Mouse (Mus musculus): ENCODE measurements around the gene Runx1. TPM values are rescaled to one million over a fixed set of nuclear protein-coding genes. Genes with fewer than 3 reads are reported as not detected.
A peak's percentile ranks its signal among the peaks of the same experiment; 100 is the strongest.

The Runx1 gene
- total and polyA plus RNA-seq, 3 experiments = 3.1 to 10.9 (median 4.7) TPM

- no peak for TF ChIP-seq PAX5 (IDR thresholded peaks at IDR 0.05; ENCODE audit: low read length)
- no peak; the same call in 1 of the 2 replicates for TF ChIP-seq SMC3 (IDR thresholded peaks at IDR 0.05; ENCODE audit: low read depth, low read length)
- TF ChIP-seq JUND (conservative IDR thresholded peaks at IDR 0.05; ENCODE audit: low read depth, low read length) = peak; percentile 59
- TF ChIP-seq ZNF384 (IDR thresholded peaks at IDR 0.05; ENCODE audit: low read depth, low read length) = peak; percentile 59
These were observed 223.4 kb downstream of the Runx1 start (continued) for GRCm38 (mm10) chr16:92602504-92602903.

- no peaks in the 10 kb centered on the region for H3K27me3 ChIP-seq (replicated peaks)
- in situ Hi-C loops (cut with MboI; ENCODE audit: low pct_ligation_motif_present, low pct_unique_long_range_greater_than_20kb, low sequenced_read_pairs) (no loop called here), dilution Hi-C loops (cut with MboI; ENCODE audit: extremely low pct_ligation_motif_present, extremely low pct_unique_long_range_greater_than_20kb, low sequenced_read_pairs) (no loop called here)
- H3K4me2 ChIP-seq (ENCODE audit: insufficient read depth, low read depth, poor library complexity, severe bottlenecking) = no peak overlapping the region
- TF ChIP-seq ETS1 (conservative IDR thresholded peaks at IDR 0.05; ENCODE audit: low read depth, low read length) (no peak), NELFE (IDR thresholded peaks at IDR 0.05; ENCODE audit: low read depth, low read length) (no peak), RCOR1 (conservative IDR thresholded peaks at IDR 0.05; ENCODE audit: low read depth, low read length) (no peak), ZKSCAN1 (IDR thresholded peaks at IDR 0.05; ENCODE audit: borderline replicate concordance, low read depth, low read length) (no peak), TBP (conservative IDR thresholded peaks at IDR 0.05; ENCODE audit: low read depth, low read length) (no peak), JUN (IDR thresholded peaks at IDR 0.05; ENCODE audit: insufficient read depth, low read depth, low read length) (no peak), NRF1 (IDR thresholded peaks at IDR 0.05; ENCODE audit: low read depth, low read length) (no peak), MAZ (IDR thresholded peaks at IDR 0.05; ENCODE audit: low read depth, low read length) (no peak), CTCF (conservative IDR thresholded peaks at IDR 0.05 in 1 of 2, IDR thresholded peaks at IDR 0.05 in 1 of 2; ENCODE audit: low read depth in 2 of 2, low read length in 2 of 2) (no peak), SIN3A (IDR thresholded peaks at IDR 0.05; ENCODE audit: low read length) (no peak), MEF2A (IDR thresholded peaks at IDR 0.05; ENCODE audit: borderline replicate concordance, low read depth, low read length) (no peak), ZC3H11A (IDR thresholded peaks at IDR 0.05; ENCODE audit: low read depth, low read length) (no peak), USF2 (conservative IDR thresholded peaks at IDR 0.05; ENCODE audit: low read depth, low read length) (no peak)
- H3K36me3 ChIP-seq (replicated peaks in 1 of 2; ENCODE audit: control insufficient read depth in 1 of 2, insufficient read depth in 1 of 2, low read length in 1 of 2) = peaks cover 11 to 21% of the 10 kb centered on the region in 2 experiments
- no peak overlapping the region for H3K4me3 ChIP-seq (replicated peaks in 1 of 3; ENCODE audit: low read depth in 2 of 3, low read length in 2 of 3, poor library complexity in 1 of 3)
- no peak overlapping the region for H3K9ac ChIP-seq (ENCODE audit: insufficient read depth, low read depth)
- peaks cover 5% of the 10 kb centered on the region for H3K9me3 ChIP-seq (replicated peaks; ENCODE audit: low read length)
- H3K79me2 ChIP-seq (replicated peaks; ENCODE audit: control insufficient read depth, extremely low read depth, insufficient read depth, poor library complexity, severe bottlenecking) = no peaks in the 10 kb centered on the region
- peaks cover 9 to 34% of the 10 kb centered on the region in 2 experiments; a peak in 3 of 4 replicates for H3K4me1 ChIP-seq (ENCODE audit: control insufficient read depth in 1 of 2, insufficient read depth in 2 of 2)
- H3K27ac ChIP-seq (ENCODE audit: insufficient read depth, low read depth) = no peak overlapping the region
- DNase-seq (ENCODE audit: extremely low read depth) = no peak
These were observed 224.6 kb downstream of the Runx1 start for GRCm38 (mm10) chr16:92601270-92601826.

- H3K4me3 ChIP-seq (replicated peaks in 1 of 3; ENCODE audit: low read depth in 2 of 3, low read length in 2 of 3, poor library complexity in 1 of 3) = no peak overlapping the region
- no peaks in the 10 kb centered on the region for H3K9me3 ChIP-seq (replicated peaks; ENCODE audit: low read length)
- no peak for DNase-seq (ENCODE audit: extremely low read depth)
- dilution Hi-C loops (cut with MboI; ENCODE audit: extremely low pct_ligation_motif_present, extremely low pct_unique_long_range_greater_than_20kb, low sequenced_read_pairs) (no loop called here), in situ Hi-C loops (cut with MboI; ENCODE audit: low pct_ligation_motif_present, low pct_unique_long_range_greater_than_20kb, low sequenced_read_pairs) (no loop called here)
- H3K9ac ChIP-seq (ENCODE audit: insufficient read depth, low read depth) = no peak overlapping the region
- H3K4me1 ChIP-seq (ENCODE audit: control insufficient read depth in 1 of 2, insufficient read depth in 2 of 2) = peaks cover 9 to 34% of the 10 kb centered on the region in 2 experiments; a peak in 3 of 4 replicates
- H3K79me2 ChIP-seq (replicated peaks; ENCODE audit: control insufficient read depth, extremely low read depth, insufficient read depth, poor library complexity, severe bottlenecking) = no peaks in the 10 kb centered on the region
- H3K27me3 ChIP-seq (replicated peaks) = no peaks in the 10 kb centered on the region
- H3K36me3 ChIP-seq (replicated peaks in 1 of 2; ENCODE audit: control insufficient read depth in 1 of 2, insufficient read depth in 1 of 2, low read length in 1 of 2) = peaks cover 2 to 6% of the 10 kb centered on the region in 2 experiments
- TF ChIP-seq RAD21 (IDR thresholded peaks at IDR 0.05; ENCODE audit: low read depth, low read length) (no peak), E2F4 (IDR thresholded peaks at IDR 0.05; ENCODE audit: insufficient replicate concordance, low read depth, low read length) (no peak), USF2 (conservative IDR thresholded peaks at IDR 0.05; ENCODE audit: low read depth, low read length) (no peak), CHD1 (IDR thresholded peaks at IDR 0.05; ENCODE audit: low read depth, low read length) (no peak), ZC3H11A (IDR thresholded peaks at IDR 0.05; ENCODE audit: low read depth, low read length) (no peak), JUN (IDR thresholded peaks at IDR 0.05; ENCODE audit: insufficient read depth, low read depth, low read length) (no peak), POLR2AphosphoS2 (IDR thresholded peaks at IDR 0.05; ENCODE audit: low read depth, low read length) (no peak), JUND (conservative IDR thresholded peaks at IDR 0.05; ENCODE audit: low read depth, low read length) (no peak), ETS1 (conservative IDR thresholded peaks at IDR 0.05; ENCODE audit: low read depth, low read length) (no peak), SIN3A (IDR thresholded peaks at IDR 0.05; ENCODE audit: low read length) (no peak)
- no peak overlapping the region for H3K27ac ChIP-seq (ENCODE audit: insufficient read depth, low read depth)
- H3K4me2 ChIP-seq (ENCODE audit: insufficient read depth, low read depth, poor library complexity, severe bottlenecking) = no peak overlapping the region
These were observed 226.5 kb downstream of the Runx1 start for GRCm38 (mm10) chr16:92599451-92599850.
